Mouse (Mus musculus): ENCODE results near the gene Slco1a1. TPM values are rescaled to one million over a fixed set of nuclear protein-coding genes. Genes with fewer than 3 reads are reported as not detected.

Slco1a1 gene
- polyA plus RNA-seq, 1 experiment from 2014 or later, result not detected

DNA sequence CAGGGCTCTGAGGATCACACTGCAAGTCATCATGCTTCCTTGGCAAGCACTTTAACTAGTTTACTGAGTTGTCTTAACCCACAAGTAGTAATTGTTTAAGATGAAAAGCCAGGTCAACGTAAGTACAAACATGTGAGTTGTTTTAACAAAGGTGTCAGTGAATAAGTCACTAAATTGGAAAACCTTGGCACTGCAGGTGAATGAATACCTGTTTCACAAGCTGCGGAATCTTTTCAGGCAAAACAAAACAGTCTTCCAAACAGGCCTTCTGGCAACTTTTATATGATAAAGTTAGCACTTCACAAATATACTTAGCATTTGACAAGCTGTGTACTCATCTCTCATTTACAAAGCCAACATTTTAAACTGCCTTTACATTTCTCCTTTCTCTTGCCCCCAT, 75.1 kb downstream of the Slco1a1 start:
- 85% methylated on average over 2 of the region's 2 CpGs for WGBS
- no peak overlapping the region for H3K27ac ChIP-seq (replicated peaks)
- H3K4me3 ChIP-seq (replicated peaks), result no peak overlapping the region
- H3K27me3 ChIP-seq, result no peaks in the 10 kb centered on the region
- H3K4me2 ChIP-seq (replicated peaks), result no peak overlapping the region
- no peak overlapping the region for H3K9ac ChIP-seq
- no peaks in the 10 kb centered on the region for H3K9me3 ChIP-seq (replicated peaks)
- no peaks in the 10 kb centered on the region for H3K36me3 ChIP-seq
- no peaks in the 10 kb centered on the region for H3K4me1 ChIP-seq
- ATAC-seq (ENCODE audit: insufficient number of reproducible peaks, low FRiP score, low TSS enrichment, low read depth), result no peak

DNA sequence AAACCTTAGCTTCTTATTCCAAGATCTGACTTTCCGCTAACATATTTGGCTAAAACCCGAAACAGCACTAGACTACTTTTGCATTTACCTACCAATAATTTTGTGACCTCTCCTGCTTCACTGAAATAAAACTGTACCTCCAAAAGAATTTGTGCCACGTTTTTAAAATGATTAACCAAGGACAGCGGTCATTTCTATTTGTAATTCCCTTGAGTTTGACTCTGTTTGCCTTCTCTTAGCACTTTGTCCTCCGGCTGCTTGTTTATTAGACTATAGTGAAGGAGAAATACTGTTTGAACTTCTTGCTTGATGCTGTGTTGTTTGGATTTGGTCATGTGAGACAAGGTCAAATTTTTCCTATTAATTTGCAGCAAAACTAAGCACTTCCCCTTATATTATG, 78.0 kb downstream of the Slco1a1 start:
- no peak for ATAC-seq (ENCODE audit: insufficient number of reproducible peaks, low FRiP score, low TSS enrichment, low read depth)
- Histone ChIP-seq H3K9ac (no peak overlapping the region), H3K4me1 (no peaks in the 10 kb centered on the region), H3K27me3 (no peaks in the 10 kb centered on the region), H3K36me3 (no peaks in the 10 kb centered on the region), H3K4me3 (replicated peaks) (no peak overlapping the region), H3K4me2 (replicated peaks) (no peak overlapping the region), H3K27ac (replicated peaks) (no peak overlapping the region), H3K9me3 (replicated peaks) (no peaks in the 10 kb centered on the region)
- 79% methylated on average over 5 of the region's 5 CpGs for WGBS

DNA sequence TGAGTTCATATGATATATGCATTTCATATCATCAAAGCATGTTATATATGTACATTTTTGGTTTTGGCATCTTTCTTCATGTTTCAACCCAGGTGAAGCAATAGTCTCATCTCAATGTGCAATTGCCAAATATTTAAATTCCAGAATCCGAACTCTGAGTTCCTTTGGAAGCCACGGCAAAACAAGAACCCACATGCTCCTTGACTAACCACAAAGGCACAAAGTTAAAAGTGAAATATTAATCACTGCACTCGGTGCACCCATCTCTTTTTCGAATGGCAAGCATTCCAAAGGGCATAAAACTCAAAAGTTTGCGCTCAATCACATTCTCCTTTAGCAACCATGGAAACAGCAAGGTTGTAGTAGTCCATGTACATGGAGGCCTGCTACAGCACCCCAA, 80.7 kb downstream of the Slco1a1 start:
- Histone ChIP-seq H3K27ac (replicated peaks) (no peak overlapping the region), H3K4me3 (replicated peaks) (no peak overlapping the region), H3K27me3 (no peaks in the 10 kb centered on the region), H3K9ac (no peak overlapping the region), H3K9me3 (replicated peaks) (no peaks in the 10 kb centered on the region), H3K36me3 (no peaks in the 10 kb centered on the region), H3K4me2 (replicated peaks) (no peak overlapping the region), H3K4me1 (no peaks in the 10 kb centered on the region)
- no peak for ATAC-seq (ENCODE audit: insufficient number of reproducible peaks, low FRiP score, low TSS enrichment, low read depth)
- WGBS, result 73% methylated on average over 5 of the region's 5 CpGs

DNA sequence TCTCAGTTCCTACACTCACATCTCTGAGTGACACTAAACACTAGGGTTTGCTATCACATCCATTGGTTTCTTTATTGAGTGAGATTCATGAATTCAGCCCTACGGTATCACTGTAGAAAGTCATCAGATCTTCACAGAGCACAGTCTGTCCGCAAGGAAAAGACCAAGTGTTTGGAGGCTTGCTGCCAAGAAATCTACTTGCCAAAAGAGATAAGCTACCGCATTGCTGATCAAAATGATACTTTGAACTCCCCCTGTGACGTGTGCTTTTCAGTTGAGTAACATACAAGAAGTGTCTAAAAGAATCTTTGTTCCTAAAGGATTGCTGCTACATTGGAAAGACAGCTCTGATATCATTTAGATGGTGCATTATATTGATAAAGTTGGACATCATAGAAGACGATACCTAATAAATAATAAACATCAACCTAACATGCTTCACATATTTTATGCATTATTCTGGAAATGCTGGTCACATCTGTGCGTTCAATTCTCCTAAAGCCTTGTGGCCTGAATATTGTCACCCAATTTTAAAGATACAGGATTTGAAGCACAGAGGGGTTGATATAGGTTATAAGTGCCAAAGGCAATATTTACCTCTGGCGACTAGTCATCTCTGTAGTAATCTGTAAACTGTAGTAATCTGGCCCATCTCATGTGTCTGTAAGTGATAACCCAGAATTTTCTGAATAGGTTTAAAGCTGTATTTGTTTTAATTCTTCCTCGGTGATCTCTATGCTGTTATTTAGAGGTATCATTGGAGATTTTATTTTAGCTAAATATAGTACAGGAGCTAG, 88.8 kb downstream of the Slco1a1 start:
- H3K9me3 ChIP-seq (replicated peaks), result no peaks in the 10 kb centered on the region
- no peak overlapping the region for H3K27ac ChIP-seq (replicated peaks)
- H3K36me3 ChIP-seq, result no peaks in the 10 kb centered on the region
- no peak overlapping the region for H3K9ac ChIP-seq
- WGBS, result 84% methylated on average over 8 of the region's 8 CpGs
- no peak overlapping the region for H3K4me3 ChIP-seq (replicated peaks)
- H3K27me3 ChIP-seq, result no peaks in the 10 kb centered on the region
- no peak overlapping the region for H3K4me2 ChIP-seq (replicated peaks)
- no peak for ATAC-seq (ENCODE audit: insufficient number of reproducible peaks, low FRiP score, low TSS enrichment, low read depth)
- no peaks in the 10 kb centered on the region for H3K4me1 ChIP-seq

Other genes starting within 250 kb of the Slco1a1 start
- gene Gm5724, start 173.2 kb downstream of the Slco1a1 start, polyA plus RNA-seq (2015; fragmentation: Nextera tagmentation; extraction: Ambion mirVana), result 0.33 and 0.48 TPM in 2 replicates
- gene Slco1a4, start 90.8 kb downstream of the Slco1a1 start, polyA plus RNA-seq (2015; fragmentation: Nextera tagmentation; extraction: Ambion mirVana), result 0.23 TPM in 1 of 2 replicates, not detected in the other
- 0.12 TPM in 1 of 2 replicates, not detected in the other for gene Gm6614, start 64.5 kb upstream of the Slco1a1 start, polyA plus RNA-seq (2015; fragmentation: Nextera tagmentation; extraction: Ambion mirVana)